Mouse (Mus musculus): Measurements from ENCODE around the gene 1600014C10Rik. TPM values are rescaled to one million over a fixed set of nuclear protein-coding genes. Genes with fewer than 3 reads are reported as not detected.
A peak's percentile ranks its signal among the peaks of the same experiment; 100 is the strongest.

1600014C10Rik gene
- total and polyA plus RNA-seq, 2 experiments from 2014 or later: 30.3 to 44.0 TPM

DNA sequence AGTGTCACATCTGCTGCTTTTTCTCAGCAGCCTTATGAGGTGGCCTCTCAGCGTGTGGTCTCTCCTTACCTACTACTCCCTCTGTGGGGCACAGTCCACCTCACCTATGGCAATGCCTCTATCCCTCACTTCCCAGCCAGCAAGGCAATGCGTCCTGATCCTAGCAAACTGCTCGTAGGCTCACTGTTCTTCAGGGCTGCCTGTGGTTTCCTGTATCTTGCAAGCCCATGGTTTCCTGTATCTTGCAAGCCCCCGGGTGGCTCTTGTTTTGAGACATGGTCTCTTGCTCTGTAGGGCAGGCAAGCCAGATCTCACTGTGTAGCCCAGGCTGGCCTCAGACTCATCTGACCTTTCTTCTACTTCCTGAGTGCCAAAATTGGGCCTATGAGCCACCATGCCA is 3.8 kb downstream of the 1600014C10Rik start:
- Histone ChIP-seq H3K9me3 (ENCODE audit: low read length) (no peaks in the 10 kb centered on the region), H3K4me2 (ENCODE audit: low read depth, low read length, poor library complexity, severe bottlenecking) (no peak overlapping the region), H3K4me1 (ENCODE audit: insufficient read depth, low read length) (peaks cover 3% of the 10 kb centered on the region), H3K36me3 (ENCODE audit: insufficient read depth, low read length) (peaks cover 6% of the 10 kb centered on the region), H3K27ac (ENCODE audit: low read depth, low read length) (no peak overlapping the region), H3K27me3 (ENCODE audit: insufficient read depth, low read length) (no peaks in the 10 kb centered on the region), H3K9ac (replicated peaks; ENCODE audit: low read length, poor library complexity, severe bottlenecking) (no peak overlapping the region), H3K4me3 (ENCODE audit: low read depth, low read length) (no peak overlapping the region)
- no peak for ATAC-seq (ENCODE audit: low FRiP score)
- DNase-seq (ENCODE audit: low spot score): no peak
- 79% methylated on average over 4 of the region's 4 CpGs for WGBS
- no peak for TF ChIP-seq CTCF (IDR thresholded peaks at IDR 0.05)

DNA sequence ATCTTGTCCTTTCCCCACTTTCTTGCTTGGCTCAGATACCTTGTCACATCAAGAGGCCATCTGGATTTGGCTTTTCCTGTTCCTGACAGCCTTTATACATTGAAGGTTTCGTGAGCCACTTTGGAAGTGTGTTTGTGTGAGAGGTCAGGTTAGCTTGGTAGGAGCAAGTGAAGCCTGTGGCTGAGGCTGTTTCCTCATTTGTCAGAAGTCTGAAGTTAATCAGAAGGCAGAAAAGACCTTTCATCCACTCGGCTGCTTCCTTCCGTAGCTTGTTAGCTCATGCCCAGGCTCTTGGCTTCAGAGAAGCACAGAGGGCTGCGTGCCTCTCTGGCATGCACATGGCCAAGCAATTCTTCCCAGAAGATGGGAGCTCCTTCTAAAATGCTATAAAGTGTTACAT is 4.8 kb downstream of the 1600014C10Rik start:
- TF ChIP-seq CTCF (IDR thresholded peaks at IDR 0.05): no peak
- Histone ChIP-seq H3K4me2 (ENCODE audit: low read depth, low read length, poor library complexity, severe bottlenecking) (no peak overlapping the region), H3K27ac (ENCODE audit: low read depth, low read length) (no peak overlapping the region), H3K9me3 (ENCODE audit: low read length) (no peaks in the 10 kb centered on the region), H3K36me3 (ENCODE audit: insufficient read depth, low read length) (peaks cover 6% of the 10 kb centered on the region), H3K27me3 (ENCODE audit: insufficient read depth, low read length) (no peaks in the 10 kb centered on the region), H3K9ac (replicated peaks; ENCODE audit: low read length, poor library complexity, severe bottlenecking) (no peak overlapping the region), H3K4me1 (ENCODE audit: insufficient read depth, low read length) (peaks cover 2% of the 10 kb centered on the region), H3K4me3 (ENCODE audit: low read depth, low read length) (no peak overlapping the region)
- ATAC-seq (ENCODE audit: low FRiP score): no peak
- DNase-seq (ENCODE audit: low spot score): no peak
- WGBS: 84% methylated on average over 4 of the region's 4 CpGs

GRCm38 (mm10) chr7:38188281-38189075 is 5.5 kb downstream of the 1600014C10Rik start:
- ATAC-seq (ENCODE audit: low FRiP score) (no peak), DNase-seq (ENCODE audit: low spot score) (no peak)
- Histone ChIP-seq H3K4me3 (ENCODE audit: low read depth, low read length) (no peak overlapping the region), H3K27me3 (ENCODE audit: insufficient read depth, low read length) (no peaks in the 10 kb centered on the region), H3K4me1 (ENCODE audit: insufficient read depth, low read length) (no peaks in the 10 kb centered on the region), H3K9me3 (ENCODE audit: low read length) (no peaks in the 10 kb centered on the region), H3K27ac (ENCODE audit: low read depth, low read length) (no peak overlapping the region), H3K4me2 (ENCODE audit: low read depth, low read length, poor library complexity, severe bottlenecking) (no peak overlapping the region), H3K36me3 (ENCODE audit: insufficient read depth, low read length) (peaks cover 6% of the 10 kb centered on the region), H3K9ac (replicated peaks; ENCODE audit: low read length, poor library complexity, severe bottlenecking) (no peak overlapping the region)
- 90% methylated on average over 8 of the region's 8 CpGs for whole genome bisulfite sequencing
- TF ChIP-seq CTCF (IDR thresholded peaks at IDR 0.05): no peak

- no peaks in the 10 kb centered on the region for H3K27me3 ChIP-seq (ENCODE audit: insufficient read depth, low read length)
- no peaks in the 10 kb centered on the region for H3K4me1 ChIP-seq (ENCODE audit: insufficient read depth, low read length)
- WGBS: 85% methylated on average over 15 of the region's 15 CpGs
- no peak overlapping the region for H3K27ac ChIP-seq (ENCODE audit: low read depth, low read length)
- no peak overlapping the region for H3K4me3 ChIP-seq (ENCODE audit: low read depth, low read length)
- H3K9me3 ChIP-seq (ENCODE audit: low read length): no peaks in the 10 kb centered on the region
- no peak for ATAC-seq (ENCODE audit: low FRiP score)
- H3K9ac ChIP-seq (replicated peaks; ENCODE audit: low read length, poor library complexity, severe bottlenecking): no peak overlapping the region
- H3K36me3 ChIP-seq (ENCODE audit: insufficient read depth, low read length): peaks cover 6% of the 10 kb centered on the region
- no peak for DNase-seq (ENCODE audit: low spot score)
- no peak overlapping the region for H3K4me2 ChIP-seq (ENCODE audit: low read depth, low read length, poor library complexity, severe bottlenecking)
- no peak for TF ChIP-seq CTCF (IDR thresholded peaks at IDR 0.05)
Measured at GRCm38 (mm10) chr7:38189136-38189982, 6.3 kb downstream of the 1600014C10Rik start.

DNA sequence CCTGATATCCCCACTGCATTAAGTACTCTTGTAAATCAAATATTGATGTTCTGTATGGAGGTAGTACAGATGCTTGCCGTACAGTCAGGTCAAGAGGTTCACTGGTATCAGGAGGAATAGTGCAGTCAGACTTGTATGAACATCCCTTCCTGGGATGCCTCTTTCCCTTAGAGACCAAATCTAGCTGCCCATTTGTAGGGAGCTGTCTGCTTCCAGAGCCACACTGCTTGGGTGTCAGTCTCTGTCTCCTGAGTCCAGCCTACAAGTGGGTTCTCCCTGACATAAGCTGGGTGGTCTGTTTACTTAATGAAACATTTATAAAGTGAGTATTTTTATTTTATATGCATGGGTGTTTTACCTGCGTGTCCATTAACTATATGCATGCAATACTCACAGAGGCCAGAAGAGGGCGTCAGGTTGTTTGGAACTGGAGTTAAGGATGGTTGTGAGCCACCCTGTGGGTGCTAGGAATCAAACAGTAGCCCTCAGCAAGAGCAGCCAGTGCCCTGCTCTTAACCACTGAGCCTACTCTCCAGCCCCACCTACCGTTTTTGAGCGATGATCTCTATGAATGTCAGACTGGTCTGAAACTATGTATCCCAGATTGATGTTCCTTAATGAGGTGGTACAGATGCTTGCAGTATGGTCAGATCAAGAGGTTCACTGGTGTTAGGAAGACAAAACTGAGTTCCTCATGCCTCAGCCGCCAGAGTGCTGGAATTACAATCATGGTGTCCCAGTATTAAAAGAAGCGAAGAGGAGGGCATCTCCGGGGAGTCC is 7.2 kb downstream of the 1600014C10Rik start:
- 89% methylated on average over 8 of the region's 8 CpGs for WGBS
- H3K27ac ChIP-seq (ENCODE audit: low read depth, low read length): no peak overlapping the region
- peak; percentile 43 for TF ChIP-seq CTCF (IDR thresholded peaks at IDR 0.05)
- no peak overlapping the region for H3K4me2 ChIP-seq (ENCODE audit: low read depth, low read length, poor library complexity, severe bottlenecking)
- H3K36me3 ChIP-seq (ENCODE audit: insufficient read depth, low read length): peaks cover 9% of the 10 kb centered on the region
- no peaks in the 10 kb centered on the region for H3K4me1 ChIP-seq (ENCODE audit: insufficient read depth, low read length)
- no peak overlapping the region for H3K9ac ChIP-seq (replicated peaks; ENCODE audit: low read length, poor library complexity, severe bottlenecking)
- no peaks in the 10 kb centered on the region for H3K27me3 ChIP-seq (ENCODE audit: insufficient read depth, low read length)
- ATAC-seq (ENCODE audit: low FRiP score) (no peak), DNase-seq (ENCODE audit: low spot score) (no peak)
- no peak overlapping the region for H3K4me3 ChIP-seq (ENCODE audit: low read depth, low read length)
- H3K9me3 ChIP-seq (ENCODE audit: low read length): no peaks in the 10 kb centered on the region

Data from midbrain, postnatal 0 days (tissue).